Mouse (Mus musculus) bone marrow, adult 2 months (tissue): Measurements from ENCODE around the gene Spock1.

Source experiments
- CTCF ChIP-seq: fragments of 200-500 bp; IDR thresholded peaks from 2 replicates; pipeline ENCODE4 v1.5.1; 2011; ENCODE audit warnings: low read length, control low read depth; ENCODE audit not compliant: control insufficient read depth, insufficient read depth
- POLR2A ChIP-seq: fragments of 200-500 bp; IDR thresholded peaks from 2 replicates; pipeline ENCODE4 v1.6.1; 2011; ENCODE audit warnings: low read depth, mild to moderate bottlenecking, control low read depth, low read length, borderline replicate concordance; ENCODE audit not compliant: control insufficient read depth

- no peak for TF ChIP-seq CTCF
- TF ChIP-seq POLR2A: no peak
Observed at GRCm38 (mm10) chr13:57686437-57686836, 221.7 kb downstream of the Spock1 start.
